Mouse (Mus musculus) stomach, postnatal 0 days (tissue): ENCODE measurements around the gene Krtap4-7.

Experiments used
- CTCF ChIP-seq: IDR thresholded peaks from 2 replicates; pipeline ENCODE4 v1.5.1; 2016; ENCODE audit warnings: antibody characterized with exemption, low read depth, mild to moderate bottlenecking, moderate library complexity
- EP300 ChIP-seq: optimal IDR thresholded peaks from 2 replicates; pipeline ENCODE3; 2016; ENCODE audit warnings: antibody characterized with exemption

- TF ChIP-seq EP300 (no peak), CTCF (no peak)
These were observed 462 bp upstream of the Krtap4-7 start for GRCm38 (mm10) chr11:99644351-99644750.
